28 mouse cellular contexts compared by ENCODE assay signal in genomic region chr5:132272132-132272531, GRCm38 (mm10).
DNase-seq lines count a peak whose midpoint lies in the region; ATAC-seq and TF ChIP-seq lines count a peak whose summit lies in the region.
"Had no signal": no experiment of that assay in that cellular context is flagged by ENCODE, and none has a peak within 500 bp of the region (broad histone marks: within the 10 kb centered on the region; RNA-seq: fewer than 3 reads in every experiment).

No protein-coding gene starts in this region.

- no peaks in the 10 kb centered on the region for H3K36me3 ChIP-seq in embryonic facial prominence, embryonic 14.5 days (ENCODE audit: control insufficient read depth, insufficient read depth, low read length)
- H3K36me3 ChIP-seq in embryonic facial prominence, embryonic 10.5 days (replicated peaks) = no peaks in the 10 kb centered on the region
- H3K36me3 ChIP-seq in heart, embryonic 12.5 days = no peaks in the 10 kb centered on the region
- H3K36me3 ChIP-seq in heart, embryonic 15.5 days = no peaks in the 10 kb centered on the region
- no peaks in the 10 kb centered on the region for H3K36me3 ChIP-seq in heart, adult 2 months (ENCODE audit: control insufficient read depth, insufficient read depth, low read length)
- H3K36me3 ChIP-seq: embryonic facial prominence, embryonic 15.5 days; heart, embryonic 10.5 days; hindbrain, embryonic 10.5 days; hindbrain, embryonic 13.5 days; intestine, embryonic 15.5 days had no signal

- intact Hi-C loops in heart, postnatal 25 days (cut with DNase I) = no loop called here
- intact Hi-C loops in heart, adult 2 months (cut with DNase I) = no loop called here

- H3K4me2 ChIP-seq in embryonic facial prominence, embryonic 14.5 days (ENCODE audit: low read depth, low read length) = no peak overlapping the region
- H3K4me2 ChIP-seq in heart, embryonic 12.5 days = no peak overlapping the region
- H3K4me2 ChIP-seq in heart, embryonic 15.5 days = no peak overlapping the region; the same call in 1 of the 2 replicates
- H3K4me2 ChIP-seq: embryonic facial prominence, embryonic 15.5 days; hindbrain, embryonic 13.5 days; intestine, embryonic 15.5 days had no signal

- TF ChIP-seq POLR2A in heart, adult 2 months (IDR thresholded peaks at IDR 0.05; ENCODE audit: insufficient read depth, low read depth, low read length) = no peak

- no peak overlapping the region for H3K27ac ChIP-seq in embryonic facial prominence, embryonic 14.5 days (replicated peaks; ENCODE audit: low read depth, low read length)
- no peak overlapping the region for H3K27ac ChIP-seq in embryonic facial prominence, embryonic 10.5 days (replicated peaks)
- peak overlapping the region; percentile 57 for H3K27ac ChIP-seq in heart, embryonic 12.5 days (ENCODE audit: poor library complexity, severe bottlenecking)
- H3K27ac ChIP-seq in heart, embryonic 15.5 days = 0 out of 2 replicates have a peak overlapping the region, but pooled peaks have one; percentile 18
- no peak overlapping the region for H3K27ac ChIP-seq in heart, adult 2 months
- H3K27ac ChIP-seq: embryonic facial prominence, embryonic 15.5 days; gastrocnemius, adult 2 months; heart, embryonic 10.5 days; hindbrain, embryonic 10.5 days; hindbrain, embryonic 13.5 days; intestine, embryonic 15.5 days had no signal

- DNase-seq in embryonic facial prominence, embryonic 14.5 days (ENCODE audit: low spot score) = peak; percentile 53
- DNase-seq in embryonic facial prominence, embryonic 10.5 days (ENCODE audit: low spot score) = no peak
- DNase-seq in heart, postnatal 25 days (ENCODE audit: low spot score) = no peak
- no peak for DNase-seq in heart, adult 2 months
- peak; percentile 12 for DNase-seq in retina, embryonic 14.5 days (ENCODE audit: low spot score)
- no peak for DNase-seq in retina, postnatal 1 day
- DNase-seq: adrenal gland, adult 8-10 months; adrenal gland, postnatal 25 days; cerebellum, adult 11-12 months; cerebellum, adult 8-10 months; cerebellum, postnatal 10 days; cerebellum, postnatal 36 days; embryo, embryonic 11 days; forebrain, postnatal 0 days; gastrocnemius, adult 2 months; gastrocnemius, postnatal 14 days; kidney, adult 11 months; kidney, adult 8-10 months had no signal

- H3K79me2 ChIP-seq in heart, adult 2 months (replicated peaks; ENCODE audit: control insufficient read depth, insufficient read depth, low read length) = peaks cover 2% of the 10 kb centered on the region; the same call in 1 of the 2 replicates

- peaks cover 19% of the 10 kb centered on the region for H3K4me1 ChIP-seq in embryonic facial prominence, embryonic 14.5 days (ENCODE audit: control insufficient read depth, insufficient read depth, low read length)
- peaks cover 22% of the 10 kb centered on the region for H3K4me1 ChIP-seq in embryonic facial prominence, embryonic 10.5 days
- H3K4me1 ChIP-seq in heart, embryonic 12.5 days (replicated peaks) = peaks cover 21% of the 10 kb centered on the region
- peaks cover 21% of the 10 kb centered on the region for H3K4me1 ChIP-seq in heart, embryonic 15.5 days (replicated peaks)
- no peaks in the 10 kb centered on the region for H3K4me1 ChIP-seq in heart, adult 2 months (ENCODE audit: control insufficient read depth, insufficient read depth, low read length)

- no peaks in the 10 kb centered on the region for H3K27me3 ChIP-seq in embryonic facial prominence, embryonic 14.5 days (replicated peaks; ENCODE audit: control insufficient read depth, insufficient read depth, low read length)
- no peaks in the 10 kb centered on the region for H3K27me3 ChIP-seq in embryonic facial prominence, embryonic 10.5 days (replicated peaks; ENCODE audit: low read depth, poor library complexity, severe bottlenecking)
- no peaks in the 10 kb centered on the region for H3K27me3 ChIP-seq in heart, embryonic 12.5 days (replicated peaks)
- H3K27me3 ChIP-seq in heart, embryonic 15.5 days = no peaks in the 10 kb centered on the region
- no peaks in the 10 kb centered on the region for H3K27me3 ChIP-seq in heart, adult 2 months (ENCODE audit: control insufficient read depth, insufficient read depth, low read length)
- H3K27me3 ChIP-seq: embryonic facial prominence, embryonic 15.5 days; hindbrain, embryonic 13.5 days; intestine, embryonic 15.5 days had no signal

- no peaks in the 10 kb centered on the region for H3K9me3 ChIP-seq in embryonic facial prominence, embryonic 14.5 days (ENCODE audit: control insufficient read depth, low read length)
- no peaks in the 10 kb centered on the region for H3K9me3 ChIP-seq in embryonic facial prominence, embryonic 10.5 days
- no peaks in the 10 kb centered on the region for H3K9me3 ChIP-seq in heart, embryonic 12.5 days (replicated peaks)
- H3K9me3 ChIP-seq in heart, embryonic 15.5 days (replicated peaks) = no peaks in the 10 kb centered on the region
- H3K9me3 ChIP-seq: embryonic facial prominence, embryonic 15.5 days; heart, embryonic 10.5 days; hindbrain, embryonic 10.5 days; hindbrain, embryonic 13.5 days; intestine, embryonic 15.5 days had no signal

- TF ChIP-seq EP300 in heart, adult 2 months (IDR thresholded peaks at IDR 0.05; ENCODE audit: insufficient read depth, low read depth, low read length) = no peak

- 57% methylated on average over 4 of the region's 4 CpGs for WGBS in embryonic facial prominence, embryonic 14.5 days
- WGBS in embryonic facial prominence, embryonic 10.5 days = 80% methylated on average over 4 of the region's 4 CpGs
- WGBS in heart, embryonic 12.5 days = 25% methylated on average over 4 of the region's 4 CpGs
- 20% methylated on average over 4 of the region's 4 CpGs for WGBS in heart, embryonic 15.5 days
- WGBS in heart, adult 2 months = 47% methylated on average over 4 of the region's 4 CpGs

- H3K4me3 ChIP-seq in embryonic facial prominence, embryonic 14.5 days (ENCODE audit: low read depth, low read length) = no peak overlapping the region
- H3K4me3 ChIP-seq in embryonic facial prominence, embryonic 10.5 days = no peak overlapping the region
- H3K4me3 ChIP-seq in heart, embryonic 12.5 days = no peak overlapping the region
- H3K4me3 ChIP-seq in heart, embryonic 15.5 days = no peak overlapping the region
- H3K4me3 ChIP-seq in heart, adult 2 months = no peak overlapping the region
- H3K4me3 ChIP-seq: embryonic facial prominence, embryonic 15.5 days; gastrocnemius, adult 2 months; heart, embryonic 10.5 days; hindbrain, embryonic 10.5 days; hindbrain, embryonic 13.5 days; intestine, embryonic 15.5 days had no signal

- H3K9ac ChIP-seq in embryonic facial prominence, embryonic 14.5 days (ENCODE audit: low read depth, low read length) = no peak overlapping the region
- no peak overlapping the region for H3K9ac ChIP-seq in heart, embryonic 12.5 days
- H3K9ac ChIP-seq in heart, embryonic 15.5 days = no peak overlapping the region
- no peak overlapping the region for H3K9ac ChIP-seq in heart, adult 2 months (ENCODE audit: low read depth, low read length)
- H3K9ac ChIP-seq: embryonic facial prominence, embryonic 15.5 days; forebrain, postnatal 0 days; hindbrain, embryonic 13.5 days; intestine, embryonic 15.5 days had no signal

- ATAC-seq in embryonic facial prominence, embryonic 14.5 days (ENCODE audit: low read depth) = peak; percentile 79
- no peak for ATAC-seq in heart, embryonic 12.5 days (ENCODE audit: insufficient number of reproducible peaks, low FRiP score)
- ATAC-seq in heart, embryonic 15.5 days (replicated peaks; ENCODE audit: insufficient number of reproducible peaks, insufficient read depth, low FRiP score, low read depth) = 0 out of 2 replicates have a peak, but pooled peaks have one; percentile 39
- ATAC-seq: activated CD4-positive, CD25-positive, alpha-beta regulatory T cell, adult 4 months; forebrain, embryonic 14.5 days; forebrain, postnatal 0 days; hindbrain, embryonic 16.5 days; intestine, embryonic 15.5 days had no signal

- TF ChIP-seq CTCF in heart, adult 2 months (IDR thresholded peaks at IDR 0.05) = no peak

Comparison
In these comparisons a context has a peak if more than half of its experiments do, and no peak if none do; other contexts are left out.
1. DNase-seq: peak in embryonic facial prominence, embryonic 14.5 days (single experiment) and retina, embryonic 14.5 days (single experiment); none in embryonic facial prominence, embryonic 10.5 days (single experiment), heart, postnatal 25 days (single experiment), heart, adult 2 months (0 of 2) and retina, postnatal 1 day (single experiment).
2. H3K27ac ChIP-seq: peak in heart, embryonic 12.5 days (single experiment) and heart, embryonic 15.5 days (single experiment); none in embryonic facial prominence, embryonic 14.5 days (single experiment), embryonic facial prominence, embryonic 10.5 days (single experiment) and heart, adult 2 months (single experiment).